8 mouse cellular contexts compared by ENCODE assay signal in genomic region chr16:4587516-4588210, GRCm38 (mm10). TPM values are rescaled to one million over a fixed set of nuclear protein-coding genes. Genes with fewer than 3 reads are reported as not detected.
DNase-seq lines count a peak whose midpoint lies in the region; ATAC-seq and TF ChIP-seq lines count a peak whose summit lies in the region.

No protein-coding gene starts in this region.

- no peaks in the 10 kb centered on the region for H3K27me3 ChIP-seq in heart, embryonic 15.5 days
- H3K27me3 ChIP-seq in limb, embryonic 10.5 days (ENCODE audit: low read depth, poor library complexity, severe bottlenecking), result no peaks in the 10 kb centered on the region
- no peaks in the 10 kb centered on the region for H3K27me3 ChIP-seq in myocyte (ENCODE audit: control insufficient read depth, insufficient read depth, insufficient read length)

- intact Hi-C loops in left cerebral cortex, postnatal 14 days (cut with DNase I), result no loop called here

- H3K4me2 ChIP-seq in heart, embryonic 15.5 days, result peak overlapping the region; percentile 68
- peak overlapping the region; percentile 93 for H3K4me2 ChIP-seq in myocyte (ENCODE audit: low read depth)

- no peak for ATAC-seq in heart, embryonic 15.5 days (replicated peaks; ENCODE audit: insufficient number of reproducible peaks, insufficient read depth, low FRiP score, low read depth)

- peaks cover 8% of the 10 kb centered on the region for H3K79me2 ChIP-seq in myocyte (ENCODE audit: control insufficient read depth, insufficient read depth)

- no peak overlapping the region for H3K4me3 ChIP-seq in lung, adult 2 months (replicated peaks; ENCODE audit: extremely low read depth, low read depth, low read length)
- no peak overlapping the region for H3K4me3 ChIP-seq in heart, embryonic 15.5 days
- peak overlapping the region; percentile 51 for H3K4me3 ChIP-seq in limb, embryonic 10.5 days
- H3K4me3 ChIP-seq in myocyte, result peak overlapping the region; percentile 27

- no peaks in the 10 kb centered on the region for H3K9me3 ChIP-seq in heart, embryonic 15.5 days (replicated peaks)
- no peaks in the 10 kb centered on the region for H3K9me3 ChIP-seq in limb, embryonic 10.5 days (replicated peaks)

- TF ChIP-seq CTCF in lung, adult 2 months (IDR thresholded peaks at IDR 0.05; ENCODE audit: insufficient read depth, low read length), result no peak

- peak; percentile 45 for DNase-seq in lung, adult 2 months
- DNase-seq in lung, postnatal 14 days, result no peak
- peak; percentile 33 for DNase-seq in limb, embryonic 10.5 days (ENCODE audit: low spot score)
- no peak for DNase-seq in frontal cortex, postnatal 25 days (ENCODE audit: low spot score in 2 of 2)
- no peak for DNase-seq in left cerebral cortex, postnatal 14 days (ENCODE audit: low spot score in 2 of 2)
- no peak for DNase-seq in spleen, postnatal 4 days (ENCODE audit: low spot score in 2 of 2)

- H3K27ac ChIP-seq in heart, embryonic 15.5 days, result peak overlapping the region; percentile 91
- H3K27ac ChIP-seq in limb, embryonic 10.5 days, result peak overlapping the region; percentile 93

- no peak overlapping the region for H3K9ac ChIP-seq in heart, embryonic 15.5 days

- H3ac ChIP-seq in myocyte (ENCODE audit: control insufficient read depth, insufficient read length), result no peak overlapping the region

- peaks cover 12% of the 10 kb centered on the region for H3K4me1 ChIP-seq in lung, adult 2 months (ENCODE audit: control insufficient read depth, insufficient read depth, low read length)
- peaks cover 30% of the 10 kb centered on the region for H3K4me1 ChIP-seq in heart, embryonic 15.5 days (replicated peaks)
- peaks cover 30% of the 10 kb centered on the region for H3K4me1 ChIP-seq in limb, embryonic 10.5 days

- H3K36me3 ChIP-seq in heart, embryonic 15.5 days, result peaks cover 12% of the 10 kb centered on the region
- H3K36me3 ChIP-seq in limb, embryonic 10.5 days, result peaks cover 17% of the 10 kb centered on the region
- no peaks in the 10 kb centered on the region for H3K36me3 ChIP-seq in myocyte (ENCODE audit: control insufficient read depth, insufficient read depth)

- no peak for TF ChIP-seq POLR2A in lung, adult 2 months (IDR thresholded peaks at IDR 0.05; ENCODE audit: borderline replicate concordance, extremely low read depth, low read depth, low read length)
- TF ChIP-seq POLR2A in myocyte (IDR thresholded peaks at IDR 0.05; ENCODE audit: insufficient read length, low read depth), result peak; percentile 11

- WGBS in lung, adult 2 months, result 39% methylated on average over 5 of the region's 5 CpGs
- WGBS in heart, embryonic 15.5 days, result 37% methylated on average over 5 of the region's 5 CpGs
- 65% methylated on average over 5 of the region's 5 CpGs for WGBS in limb, embryonic 10.5 days

TF ChIP-seq in myocyte, 11 proteins besides CTCF, POLR2A, EP300 and RAD21:
- no peak for TF ChIP-seq MYOD1 (IDR thresholded peaks at IDR 0.05; ENCODE audit: control insufficient read depth in 1 of 3, insufficient read length in 2 of 3, low read depth in 2 of 3)
- no peak for TF ChIP-seq POLR2AphosphoS2 (IDR thresholded peaks at IDR 0.05; ENCODE audit: insufficient read length, low read depth)
- TF ChIP-seq MYOG (IDR thresholded peaks at IDR 0.05; ENCODE audit: control insufficient read depth in 1 of 3, insufficient read depth in 1 of 3, insufficient read length in 2 of 3, low read depth in 2 of 3), result no peak
- TF ChIP-seq USF1 (IDR thresholded peaks at IDR 0.05; ENCODE audit: low read depth), result no peak
- no peak for TF ChIP-seq REST (IDR thresholded peaks at IDR 0.05; ENCODE audit: insufficient read depth, insufficient read length)
- no peak for TF ChIP-seq E2F4 (IDR thresholded peaks at IDR 0.05; ENCODE audit: insufficient read depth)
- TF ChIP-seq TCF12 (IDR thresholded peaks at IDR 0.05; ENCODE audit: insufficient read depth, poor library complexity, severe bottlenecking), result no peak
- TF ChIP-seq TCF3 (IDR thresholded peaks at IDR 0.05; ENCODE audit: insufficient read length, low read depth), result no peak

RNA-seq across cellular contexts. Expression of gene Glis2, which starts 6.8 kb away (rescaled TPM):
- polyA plus RNA-seq in lung, adult 2 months (2012; rRNA removed), result 66.5 and 76.4 TPM in 2 replicates
- polyA plus RNA-seq in heart, embryonic 15.5 days (2015; fragmentation: Nextera tagmentation; extraction: Ambion mirVana), result 17.7 and 17.9 TPM in 2 replicates
- polyA plus RNA-seq in limb, embryonic 10.5 days (2016; fragmentation: Nextera tagmentation; extraction: Ambion mirVana), result 27.0 and 30.7 TPM in 2 replicates
- 29.6 TPM for polyA plus RNA-seq in myocyte (2012; fragmentation: generic; extraction: Trizol)
- 10 to 100 TPM; 16.3 to 18.0 TPM for total RNA-seq in left cerebral cortex, postnatal 14 days (2021)

RNA-seq across cellular contexts. Expression of gene Tfap4, which starts 28.0 kb away (rescaled TPM):
- 6.0 and 6.9 TPM in 2 replicates for polyA plus RNA-seq in lung, adult 2 months (2012; rRNA removed)
- 5.6 and 7.1 TPM in 2 replicates for polyA plus RNA-seq in heart, embryonic 15.5 days (2015; fragmentation: Nextera tagmentation; extraction: Ambion mirVana)
- 41.4 and 48.5 TPM in 2 replicates for polyA plus RNA-seq in limb, embryonic 10.5 days (2016; fragmentation: Nextera tagmentation; extraction: Ambion mirVana)
- polyA plus RNA-seq in myocyte (2012; fragmentation: generic; extraction: Trizol), result 4.0 TPM
- total RNA-seq in left cerebral cortex, postnatal 14 days (2021), result 1 to 10 TPM; 2.8 to 3.1 TPM

RNA-seq across cellular contexts. Expression of gene Pam16, which starts 37.1 kb away (rescaled TPM):
- polyA plus RNA-seq in lung, adult 2 months (2012; rRNA removed), result 8.4 and 12.3 TPM in 2 replicates
- 118 and 125 TPM in 2 replicates for polyA plus RNA-seq in heart, embryonic 15.5 days (2015; fragmentation: Nextera tagmentation; extraction: Ambion mirVana)
- polyA plus RNA-seq in limb, embryonic 10.5 days (2016; fragmentation: Nextera tagmentation; extraction: Ambion mirVana), result 108 and 113 TPM in 2 replicates
- polyA plus RNA-seq in myocyte (2012; fragmentation: generic; extraction: Trizol), result 98.6 TPM
- 10 to 100 TPM; 81.6 to 82.8 TPM for total RNA-seq in left cerebral cortex, postnatal 14 days (2021)

RNA-seq across cellular contexts. Expression of gene Srl, which starts 46.0 kb away (rescaled TPM):
- polyA plus RNA-seq in lung, adult 2 months (2012; rRNA removed), result 3.6 and 12.6 TPM in 2 replicates
- polyA plus RNA-seq in heart, embryonic 15.5 days (2015; fragmentation: Nextera tagmentation; extraction: Ambion mirVana), result 227 and 253 TPM in 2 replicates
- polyA plus RNA-seq in limb, embryonic 10.5 days (2016; fragmentation: Nextera tagmentation; extraction: Ambion mirVana), result 29.4 and 34.3 TPM in 2 replicates
- 381 TPM for polyA plus RNA-seq in myocyte (2012; fragmentation: generic; extraction: Trizol)
- total RNA-seq in left cerebral cortex, postnatal 14 days (2021), result 10 to 100 TPM; 14.2 to 18.8 TPM

RNA-seq across cellular contexts. Expression of gene Vasn, which starts 52.1 kb away (rescaled TPM):
- 86.4 and 91.1 TPM in 2 replicates for polyA plus RNA-seq in lung, adult 2 months (2012; rRNA removed)
- polyA plus RNA-seq in heart, embryonic 15.5 days (2015; fragmentation: Nextera tagmentation; extraction: Ambion mirVana), result 14.7 and 20.7 TPM in 2 replicates
- polyA plus RNA-seq in limb, embryonic 10.5 days (2016; fragmentation: Nextera tagmentation; extraction: Ambion mirVana), result 22.5 and 28.3 TPM in 2 replicates
- polyA plus RNA-seq in myocyte (2012; fragmentation: generic; extraction: Trizol), result 34.7 TPM
- total RNA-seq in left cerebral cortex, postnatal 14 days (2021), result 10 to 100 TPM in 1 of 2 experiments, 1 to 10 TPM in 1; 8.3 to 10.9 TPM

Comparison
In these comparisons a context has a peak if more than half of its experiments do, and no peak if none do; other contexts are left out.
1. DNase-seq: peak in lung, adult 2 months (single experiment) and limb, embryonic 10.5 days (single experiment); none in lung, postnatal 14 days (single experiment), frontal cortex, postnatal 25 days (0 of 2), left cerebral cortex, postnatal 14 days (0 of 2) and spleen, postnatal 4 days (0 of 2).
2. H3K4me3 ChIP-seq: peak in limb, embryonic 10.5 days (single experiment) and myocyte (single experiment); none in lung, adult 2 months (single experiment) and heart, embryonic 15.5 days (single experiment).